Mouse (Mus musculus) spleen, adult 12 weeks (tissue): Measurements from ENCODE around the gene Svbp.

Experiments used
- DNase-seq: peaks from one replicate; pipeline ENCODE4 v3.0.0; 2022; ENCODE audit warnings: low spot score

The Svbp gene

DNA sequence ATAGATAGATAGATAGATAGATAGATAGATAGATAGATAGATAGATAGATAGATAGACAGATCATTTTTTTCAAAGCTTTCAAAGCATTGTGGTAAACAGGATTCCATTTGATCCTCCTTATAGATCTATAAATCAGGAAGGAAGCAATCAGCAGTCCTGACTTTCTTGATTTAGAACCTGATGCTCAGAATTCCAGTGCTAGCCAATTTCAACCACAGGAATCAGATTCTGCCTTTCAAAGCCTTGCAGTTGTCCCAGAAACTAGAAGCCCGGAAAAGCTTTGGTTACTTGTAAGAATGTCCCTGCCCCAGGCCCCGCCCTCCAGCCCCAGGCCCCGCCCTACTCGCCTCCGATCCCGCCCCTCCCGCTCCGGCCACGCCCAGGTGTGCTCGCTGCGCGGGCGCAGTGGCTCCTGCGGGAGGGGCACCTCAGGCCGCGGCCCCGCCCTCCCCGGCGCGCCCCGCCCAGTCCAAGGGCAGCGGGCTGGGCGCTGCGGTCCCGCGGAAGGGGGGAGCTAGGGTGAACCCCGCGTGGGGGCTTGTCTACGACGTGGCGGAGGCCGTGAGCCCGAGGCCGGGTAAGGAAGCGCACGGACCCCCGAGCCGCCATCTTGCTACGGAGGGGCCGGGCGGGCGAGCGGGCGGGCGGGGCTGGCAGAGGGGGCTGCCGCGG is at the start of gene Svbp:
Gene Svbp, plus strand, starts transcription at position 398 of the 673 bp plus-strand sequence.
- DNase-seq = peak; percentile 86

DNA sequence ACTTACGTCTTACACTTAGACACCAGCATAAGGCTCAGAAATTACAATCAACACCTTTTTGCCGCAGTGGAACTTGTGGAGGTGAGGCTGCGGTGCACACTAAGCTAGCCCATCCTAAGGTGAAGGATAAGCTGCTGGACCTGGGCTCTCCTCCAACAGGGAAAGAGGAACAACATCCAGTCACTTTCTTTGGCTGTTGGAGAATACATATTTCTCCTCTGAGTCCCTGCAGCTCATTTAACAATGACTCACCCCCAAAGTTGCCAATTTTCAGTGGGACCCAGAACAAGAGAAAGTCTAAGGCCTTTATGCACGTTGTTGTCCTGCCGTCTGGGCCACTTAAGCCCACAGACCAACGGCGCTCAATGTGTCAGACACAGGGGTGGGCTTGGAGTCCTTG is 48.3 kb upstream of the Svbp start:
- no peak for DNase-seq

DNA sequence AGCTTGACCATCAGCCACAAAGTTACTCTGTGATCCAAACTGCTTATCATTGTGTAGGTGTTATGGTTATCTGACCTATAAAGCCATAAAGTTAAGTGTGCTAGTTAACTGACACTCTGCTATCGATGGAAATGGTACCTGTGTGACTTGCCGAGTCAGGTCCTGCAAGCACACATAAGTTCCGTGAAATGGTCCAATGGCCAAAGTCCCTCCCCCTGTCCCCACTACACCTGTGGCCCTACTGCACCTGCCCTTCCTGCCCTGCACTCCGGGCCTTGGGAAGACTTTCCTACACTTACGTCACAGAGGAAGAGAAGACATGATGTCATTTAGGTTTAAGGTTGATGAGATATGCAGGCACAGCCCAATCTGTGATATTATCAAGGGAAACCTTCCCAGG is 47.8 kb upstream of the Svbp start:
- no peak for DNase-seq

DNA sequence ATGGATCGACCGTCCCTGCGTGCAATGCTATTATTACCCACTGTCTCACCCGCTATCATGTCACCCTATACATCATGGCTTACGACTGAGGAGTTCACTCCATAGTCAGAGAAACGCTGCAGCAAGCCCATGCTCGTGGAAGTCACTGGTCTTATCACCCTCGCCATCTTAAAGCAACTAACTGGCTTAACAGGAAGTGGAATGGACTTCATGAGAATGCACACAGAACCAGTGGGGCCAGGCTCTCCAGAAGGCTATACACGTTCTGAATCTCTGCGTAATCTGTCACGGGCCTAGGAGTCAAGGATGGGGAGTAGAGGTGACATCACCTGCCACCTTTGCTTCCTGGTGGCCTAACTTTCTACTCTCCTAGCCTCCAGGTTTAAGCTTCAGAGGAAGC is 46.4 kb upstream of the Svbp start:
- no peak for DNase-seq

DNA sequence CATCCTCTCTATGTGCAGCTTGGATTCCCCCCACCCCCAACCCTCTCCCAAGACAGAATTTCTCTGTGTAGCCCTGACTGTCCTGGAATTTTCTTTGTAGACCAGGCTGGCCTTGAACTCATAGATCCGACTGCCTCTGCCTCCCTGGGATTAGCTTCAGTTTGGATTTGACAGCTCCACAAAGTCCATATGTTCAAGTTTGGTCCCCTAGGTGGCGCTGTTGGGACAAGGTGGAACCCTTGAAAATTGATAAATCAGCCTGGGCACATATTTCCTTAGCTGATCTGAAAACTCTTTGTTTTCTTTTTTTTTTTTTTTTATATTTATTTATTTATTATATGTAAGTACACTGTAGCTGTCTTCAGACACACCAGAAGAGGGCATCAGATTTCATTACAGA is 37.9 kb upstream of the Svbp start:
- peak; percentile 54 for DNase-seq

DNA sequence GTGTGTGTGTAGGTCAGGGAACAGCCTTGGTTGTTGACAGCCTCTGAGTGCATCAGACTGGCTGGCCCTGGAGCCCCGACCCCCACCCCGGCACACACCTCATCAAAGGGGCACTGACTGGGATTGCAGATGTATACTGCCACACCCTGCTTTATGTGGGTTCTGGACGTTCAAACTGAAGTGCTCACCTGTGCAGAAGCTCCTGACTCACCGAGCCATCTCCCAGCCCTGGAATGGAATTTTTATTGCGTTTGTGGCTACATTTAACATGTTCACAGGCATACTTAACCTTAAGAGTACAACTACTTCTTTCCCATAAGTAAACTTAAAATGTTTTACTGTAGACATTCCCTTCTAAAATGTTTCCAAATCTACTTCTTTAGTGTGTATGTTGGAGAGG is 37.2 kb upstream of the Svbp start:
- no peak for DNase-seq

DNA sequence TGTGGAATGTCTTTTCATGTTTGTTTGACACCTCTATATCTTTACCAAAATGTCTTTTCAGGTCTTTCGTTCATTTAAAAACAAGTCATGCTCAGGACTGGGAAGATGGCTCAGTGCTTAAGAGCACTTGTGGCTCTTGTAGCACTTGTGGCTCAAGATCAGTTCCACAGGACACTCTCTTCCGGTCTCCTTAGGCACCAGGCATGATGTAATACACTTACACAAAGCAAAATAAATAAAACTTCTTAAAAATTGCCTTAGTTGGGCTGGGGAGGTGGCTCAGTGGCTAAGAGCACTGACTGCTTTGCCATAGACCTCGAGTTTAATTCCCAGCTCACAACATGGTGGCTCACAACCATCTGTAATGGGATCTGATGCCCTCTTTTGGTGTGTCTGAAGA is 33.7 kb upstream of the Svbp start:
- no peak for DNase-seq

DNA sequence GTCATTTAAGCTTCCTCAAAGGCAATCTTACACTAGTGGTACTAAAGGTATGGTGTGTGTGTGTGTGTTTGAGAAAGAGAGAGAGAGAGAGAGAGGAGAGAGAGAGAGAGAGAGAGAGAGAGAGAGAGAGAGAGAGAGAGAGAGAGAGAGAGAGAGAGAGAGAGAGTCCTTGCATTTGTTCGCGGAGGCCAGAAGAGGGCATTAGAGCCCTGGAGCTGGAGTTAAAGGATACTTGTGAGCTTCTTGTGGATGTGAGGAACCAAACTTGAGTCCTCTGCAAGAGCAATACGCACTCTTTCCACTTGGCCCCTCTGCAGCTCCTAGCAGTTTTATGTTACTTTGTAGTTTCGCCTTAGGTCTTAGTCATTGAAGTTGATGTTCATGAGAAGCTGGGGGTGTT is 32.1 kb upstream of the Svbp start:
- DNase-seq = no peak

DNA sequence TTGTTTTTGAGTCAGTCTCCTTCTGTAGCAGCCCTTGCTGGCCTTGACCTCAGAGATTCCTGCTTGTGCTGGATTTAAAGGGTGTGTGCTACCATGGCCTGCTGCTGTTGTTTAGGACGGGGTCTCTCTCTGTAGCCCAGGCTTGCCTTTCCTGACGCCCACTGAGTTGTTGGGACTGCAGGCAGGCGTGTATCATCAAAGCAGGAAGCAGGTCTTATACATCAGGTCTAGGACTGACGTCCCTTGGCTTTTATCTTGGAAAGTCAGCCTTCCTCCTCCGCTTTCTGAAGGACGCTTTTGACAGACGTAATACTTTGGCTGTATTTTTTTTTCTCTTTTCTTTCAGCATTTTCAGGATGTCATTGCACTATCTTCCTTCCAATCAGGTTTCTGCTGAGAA is 29.2 kb upstream of the Svbp start:
- no peak for DNase-seq

DNA sequence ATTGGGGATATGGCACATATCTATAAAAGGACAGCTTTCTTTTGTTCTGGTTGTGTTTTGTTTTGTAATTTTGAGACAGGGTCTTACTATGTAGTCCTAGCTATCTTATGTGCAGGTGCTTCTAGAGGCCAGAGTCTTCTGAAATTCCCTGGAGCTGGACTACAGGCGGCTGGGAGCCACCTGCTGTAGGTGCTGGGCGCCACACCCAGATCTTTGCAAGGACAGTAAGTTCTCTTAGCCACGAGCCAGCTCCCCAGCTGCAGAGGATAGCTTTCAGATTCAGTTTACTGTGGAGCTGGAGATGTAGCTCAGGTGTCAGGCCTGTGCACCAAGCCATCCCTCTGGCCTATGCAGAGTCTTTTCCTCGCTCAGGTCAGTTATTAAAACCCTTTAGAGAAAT is 28.0 kb upstream of the Svbp start:
- no peak for DNase-seq

DNA sequence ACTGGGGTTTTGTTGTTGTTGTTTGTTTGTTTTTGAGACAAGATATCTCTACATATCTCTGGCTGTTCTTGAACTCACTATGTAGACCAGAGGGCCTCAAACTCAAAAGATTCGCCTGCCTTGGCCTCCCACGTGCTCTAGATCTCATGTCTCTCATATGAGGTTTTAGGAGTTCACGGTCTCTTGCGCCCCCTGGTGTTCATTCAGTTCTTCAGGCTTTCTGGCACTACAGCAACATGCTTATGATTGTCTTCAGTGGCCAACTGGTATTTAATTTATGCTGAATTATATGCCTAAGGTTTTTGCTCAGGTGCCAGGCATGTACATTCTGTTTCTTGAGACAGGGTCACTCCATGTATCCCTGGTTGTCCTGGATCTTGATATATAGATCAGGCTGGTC is 27.4 kb upstream of the Svbp start:
- peak; percentile 67 for DNase-seq

DNA sequence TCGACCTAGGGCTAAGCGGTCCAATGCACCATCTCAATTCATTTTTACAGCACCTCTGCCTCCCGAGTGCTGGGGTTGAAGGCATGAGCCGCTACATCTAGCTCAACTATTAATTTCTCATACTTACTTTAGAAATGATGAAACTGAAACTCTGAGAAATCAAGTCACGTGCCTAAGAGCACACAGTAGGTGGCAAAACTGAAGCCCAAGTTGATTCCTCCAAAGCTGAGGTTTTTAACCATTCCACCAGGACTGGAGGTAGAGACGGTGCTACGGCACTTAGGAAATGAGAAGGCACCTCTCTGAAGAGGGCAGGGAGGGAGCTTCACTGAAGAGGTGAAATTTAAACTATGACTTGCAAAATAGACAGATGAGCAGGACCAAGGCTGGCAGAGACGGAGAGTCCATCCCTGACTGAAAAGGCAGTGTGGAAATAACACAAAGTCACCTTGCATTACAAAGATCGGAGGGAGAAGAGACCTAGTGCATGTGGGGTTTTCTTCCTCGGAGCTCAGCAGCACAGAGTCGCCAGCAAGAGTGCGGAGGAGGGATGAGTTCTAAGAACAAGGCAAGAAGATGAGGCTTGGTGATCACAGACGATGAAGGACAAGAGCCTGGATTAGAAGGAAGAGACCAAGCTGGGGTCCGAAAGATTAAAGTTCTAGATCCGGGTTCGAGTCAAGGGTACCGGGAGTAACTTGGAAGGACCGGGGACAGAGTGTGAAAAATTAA is 22.0 kb upstream of the Svbp start:
- DNase-seq = no peak

DNA sequence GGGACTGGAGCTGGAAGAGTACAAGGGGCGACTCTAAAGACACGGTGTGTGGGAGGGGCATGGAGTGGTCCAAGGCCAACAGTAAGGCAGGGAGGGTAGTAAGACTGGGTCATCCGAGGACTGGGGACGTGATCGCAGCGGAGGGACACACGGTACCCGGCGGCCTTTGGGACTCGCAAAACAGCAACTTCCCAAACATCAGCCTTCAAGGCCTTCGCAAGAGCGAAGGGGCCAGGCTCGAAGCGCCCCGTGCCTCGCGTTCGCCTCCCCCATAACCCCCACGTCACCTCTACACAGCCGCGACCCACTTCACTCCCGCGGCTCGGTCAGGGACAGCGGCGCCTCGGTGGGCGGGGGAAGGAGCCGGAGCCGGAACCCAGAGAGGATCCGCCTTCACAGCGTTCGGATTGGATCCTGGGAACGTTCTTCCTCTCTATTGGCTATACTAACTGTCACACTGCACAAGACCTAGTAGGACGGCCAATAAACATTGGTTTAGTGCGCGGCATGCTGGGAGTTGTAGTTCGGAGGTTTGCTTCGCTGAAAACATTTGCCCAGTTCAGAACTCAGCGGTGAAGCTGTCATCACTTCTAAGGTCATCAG is 21.2 kb upstream of the Svbp start, which contains the start of gene Zfp691:
Gene Zfp691, minus strand, starts transcription at position 345 of the 603 bp plus-strand sequence.
- peak; percentile 88 for DNase-seq

DNA sequence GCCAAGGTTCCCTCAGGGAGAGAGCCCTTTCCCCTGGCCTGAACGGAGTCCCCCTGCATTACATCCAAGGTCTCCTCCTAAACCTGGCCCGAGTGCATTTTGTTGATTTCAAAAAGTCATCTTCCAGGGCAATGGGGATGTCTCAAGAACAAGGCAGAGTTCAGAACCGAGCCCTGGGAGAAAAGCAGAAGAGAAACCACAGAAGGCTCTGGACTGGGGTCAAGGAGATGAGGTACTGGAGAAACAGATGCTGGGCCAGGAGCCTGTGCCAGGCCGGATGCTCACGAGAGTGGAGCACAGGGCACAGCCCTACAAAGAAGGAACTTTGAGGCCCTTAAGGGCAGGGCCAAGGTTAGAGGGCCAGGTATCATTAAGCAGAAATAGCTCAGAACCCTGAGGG is 17.4 kb upstream of the Svbp start:
- DNase-seq = no peak

DNA sequence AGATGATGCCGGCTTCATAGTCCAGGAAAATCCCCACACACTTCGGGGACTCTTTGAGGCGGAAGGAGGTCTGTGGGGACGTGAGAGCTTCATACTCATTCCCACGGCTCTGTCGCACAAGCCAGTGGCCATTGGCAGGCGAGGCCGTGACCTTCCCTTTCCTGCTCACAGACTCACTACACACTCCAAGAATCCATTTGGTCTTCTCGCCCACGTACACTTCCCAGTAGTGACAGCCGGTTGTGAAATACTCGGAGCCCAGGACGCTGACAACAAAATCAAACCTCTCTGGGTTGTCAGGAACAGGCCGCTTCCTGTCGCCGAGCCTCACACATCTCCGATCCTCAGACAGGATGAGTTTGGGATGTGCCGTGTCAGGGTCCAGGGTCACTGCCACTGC is 16.8 kb upstream of the Svbp start:
- no peak for DNase-seq

DNA sequence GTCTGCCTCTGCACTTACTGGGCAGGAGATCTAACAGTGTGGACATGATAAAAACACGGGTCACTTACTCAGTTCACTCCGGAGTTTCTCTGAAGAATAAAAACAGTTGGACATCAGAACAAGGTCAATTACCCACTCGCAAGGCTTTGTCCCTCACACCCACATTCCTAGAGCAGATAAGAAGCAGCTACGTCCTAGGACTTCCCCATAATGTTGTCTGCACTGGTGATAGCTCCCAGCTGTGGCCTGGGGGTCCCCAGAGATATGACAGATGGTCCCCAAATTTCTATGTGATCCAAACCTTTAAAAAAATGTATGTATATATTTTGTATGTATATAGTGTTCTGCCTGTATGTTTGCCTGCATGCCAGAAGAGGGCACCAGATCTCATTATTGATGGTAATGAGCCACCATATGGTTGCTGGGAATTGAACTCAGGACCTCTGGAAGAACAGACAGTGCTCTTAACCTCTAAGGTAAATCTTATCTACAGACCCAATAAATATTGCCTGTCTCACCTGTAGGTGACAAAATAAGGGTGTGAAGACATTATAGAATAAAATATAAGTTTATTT is 14.9 kb upstream of the Svbp start:
- no peak for DNase-seq

DNA sequence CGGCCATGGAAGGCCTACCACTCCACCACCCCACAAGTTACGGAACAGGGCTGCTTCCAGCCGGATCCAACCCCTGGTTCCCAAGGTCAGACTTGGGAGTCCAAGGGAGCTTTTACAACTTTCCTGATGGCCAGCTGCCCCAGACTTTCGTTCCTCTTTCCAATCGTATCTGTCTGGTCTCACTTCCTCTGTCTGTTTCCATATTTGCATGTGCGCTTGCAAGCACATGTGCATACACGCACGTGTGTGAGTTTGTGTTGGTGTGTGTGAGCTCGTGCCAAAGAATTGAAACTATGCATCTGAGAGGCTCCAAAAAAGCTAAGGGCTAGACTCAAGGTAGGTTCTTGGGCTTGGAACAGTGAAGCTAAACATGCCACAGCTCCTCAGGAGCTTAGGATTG is 13.7 kb upstream of the Svbp start:
- DNase-seq = peak; percentile 30

DNA sequence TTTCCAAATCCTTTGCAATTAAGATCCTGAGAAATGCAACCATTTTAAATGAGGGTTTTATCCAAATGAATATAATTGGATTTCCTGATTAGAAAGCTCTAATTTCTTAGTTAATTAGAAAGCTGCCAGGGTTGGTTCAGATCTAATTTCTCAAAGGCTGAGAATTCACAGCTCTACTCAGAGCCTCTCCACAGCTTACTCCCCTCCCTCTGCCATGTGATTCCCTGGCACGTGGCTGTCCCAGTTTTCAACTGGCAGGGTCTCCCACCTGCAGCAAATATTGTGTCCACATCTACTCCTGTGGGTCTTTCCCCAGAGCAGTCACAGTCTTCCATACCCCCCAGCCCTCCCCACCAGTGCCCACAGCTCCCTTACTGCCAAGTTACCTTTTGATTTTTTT is 11.6 kb upstream of the Svbp start:
- DNase-seq = no peak

DNA sequence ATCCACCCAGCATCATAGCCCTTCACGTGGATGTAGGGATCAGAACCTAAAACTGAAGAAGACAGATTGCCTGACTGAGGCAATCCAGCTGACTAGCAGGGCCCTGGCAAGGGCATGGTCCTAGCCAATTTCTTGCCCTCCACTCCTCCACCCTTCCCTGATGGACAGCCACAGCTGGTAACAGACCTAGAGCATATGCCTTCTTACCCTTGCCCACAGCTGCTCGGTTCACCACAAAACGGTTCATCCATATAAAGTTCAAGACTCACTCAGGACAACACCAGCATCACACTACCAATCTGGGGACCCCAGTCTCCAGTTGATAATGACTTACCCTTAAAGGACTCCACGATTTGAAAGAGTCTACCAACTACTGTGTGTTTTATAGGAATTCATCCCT is 9.3 kb upstream of the Svbp start:
- no peak for DNase-seq

DNA sequence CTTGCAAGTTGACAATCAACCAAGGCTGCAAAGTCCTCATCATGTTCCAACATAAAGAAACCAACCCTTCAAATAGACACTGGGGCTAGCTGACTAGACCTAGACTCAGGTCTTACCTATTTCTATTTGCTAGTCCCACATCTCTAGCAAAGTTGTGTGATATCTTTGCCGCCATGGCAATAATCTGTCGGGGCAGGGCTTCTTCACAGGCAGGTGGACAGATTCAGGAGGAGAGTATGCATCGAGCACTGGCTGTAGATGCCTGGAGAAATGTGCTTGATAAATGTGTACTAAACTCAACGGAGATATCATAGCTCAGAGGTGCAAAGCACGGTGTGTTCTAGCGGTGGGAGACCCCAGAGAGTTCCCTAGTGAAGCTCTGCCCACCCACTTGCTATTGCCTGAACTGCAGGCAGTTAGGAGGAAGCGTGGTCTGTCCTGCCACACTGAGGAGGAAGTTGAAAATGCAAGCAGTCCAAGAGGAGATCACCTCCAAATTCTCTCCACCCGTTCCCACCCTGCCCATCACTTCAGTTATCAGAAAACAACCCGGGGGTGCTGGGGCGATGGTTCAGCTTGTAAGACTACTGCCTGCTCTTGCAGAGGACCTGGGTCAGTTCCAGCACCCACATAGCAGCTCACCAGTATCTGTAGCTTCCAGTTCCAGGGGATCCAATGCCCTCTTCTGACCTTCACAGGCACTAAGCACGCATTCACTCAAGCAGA is 6.9 kb upstream of the Svbp start:
- DNase-seq = peak; percentile 60

DNA sequence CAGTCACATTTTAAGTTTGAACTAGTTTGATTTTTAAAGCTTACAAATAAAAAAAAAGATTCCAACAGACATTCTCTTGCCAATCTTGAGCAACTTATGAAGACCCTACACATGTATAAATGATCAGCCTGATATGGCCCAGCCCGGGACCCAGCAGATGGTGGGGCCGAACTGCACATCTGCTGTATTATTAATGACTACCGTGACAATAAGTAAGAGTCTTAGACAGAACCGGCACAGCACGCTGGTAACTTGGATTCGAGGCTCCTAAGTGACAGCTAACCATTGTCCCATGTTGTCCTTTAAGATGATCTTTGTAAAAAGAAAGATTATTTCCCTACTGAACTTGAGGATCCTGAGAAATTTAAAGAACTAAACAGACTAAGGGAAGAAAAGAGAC is 5.7 kb upstream of the Svbp start:
- DNase-seq = no peak

DNA sequence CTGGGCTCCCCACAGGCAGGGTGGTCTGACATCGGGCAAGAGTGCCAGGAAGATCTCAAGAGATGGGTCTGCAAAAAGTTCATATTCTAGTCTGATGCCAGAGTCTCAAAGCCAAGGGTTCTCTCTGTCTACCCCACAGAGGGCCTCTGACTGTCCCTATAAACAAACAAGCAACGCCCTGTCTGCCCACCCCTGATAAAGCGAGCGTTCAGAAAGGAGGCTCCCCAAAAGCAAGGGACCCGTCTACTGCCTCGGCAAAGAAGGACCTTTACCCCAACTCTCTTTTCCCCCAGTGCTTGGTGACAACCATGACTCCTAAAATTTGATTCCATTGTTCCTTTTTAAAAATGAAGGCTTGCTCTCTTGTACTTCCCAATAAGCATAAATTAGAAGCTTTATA is 5.2 kb upstream of the Svbp start, which contains the start of gene Ermap:
Gene Ermap, minus strand, starts transcription at position 148 of the 400 bp plus-strand sequence.
- peak; percentile 74 for DNase-seq
